Comparison of ENCODE assay signal across 9 mouse cellular contexts in genomic region chr2:73003751-73004717, GRCm38 (mm10). TPM values are rescaled to one million over a fixed set of nuclear protein-coding genes. Genes with fewer than 3 reads are reported as not detected.
DNase-seq lines count a peak whose midpoint lies in the region; ATAC-seq and TF ChIP-seq lines count a peak whose summit lies in the region.
"Had no signal": no experiment of that assay in that cellular context is flagged by ENCODE, and none has a peak within 500 bp of the region (broad histone marks: within the 10 kb centered on the region; RNA-seq: fewer than 3 reads in every experiment).

No protein-coding gene starts in this region.

- 28% methylated on average over 24 of the region's 24 CpGs for WGBS in forebrain, postnatal 0 days
- WGBS in hindbrain, embryonic 10.5 days, result 44% methylated on average over 24 of the region's 24 CpGs

- peak overlapping the region; percentile 13 to 21; a peak in 3 of 4 replicates for H3K4me3 ChIP-seq in ES-E14 (ENCODE audit: insufficient read depth in 1 of 2, low read depth in 1 of 2, low read length in 2 of 2, poor library complexity in 1 of 2, severe bottlenecking in 1 of 2)
- no peak overlapping the region for H3K4me3 ChIP-seq in forebrain, postnatal 0 days (ENCODE audit: low read depth, low read length)
- H3K4me3 ChIP-seq in hindbrain, embryonic 10.5 days, result peak overlapping the region; percentile 22

- in situ Hi-C loops in ES-E14 (cut with MboI; ENCODE audit: low sequenced_read_pairs in 2 of 2, unreplicated experiment in 2 of 2), result no loop called here

- peaks cover 3 to 16% of the 10 kb centered on the region in 2 experiments; a peak in 2 of 4 replicates for H3K4me1 ChIP-seq in ES-E14 (ENCODE audit: control insufficient read depth in 2 of 2, insufficient read depth in 2 of 2, low read length in 2 of 2, poor library complexity in 1 of 2)
- H3K4me1 ChIP-seq in forebrain, postnatal 0 days (ENCODE audit: insufficient read depth), result 0 out of 2 replicates have a peak, but pooled peaks cover 3% of the 10 kb centered on the region
- peaks cover 26% of the 10 kb centered on the region for H3K4me1 ChIP-seq in hindbrain, embryonic 10.5 days (replicated peaks)

- H3K27ac ChIP-seq in ES-E14 (ENCODE audit: insufficient read depth, low read depth, low read length, poor library complexity, severe bottlenecking), result peak overlapping the region; percentile 2; the same call in 1 of the 2 replicates
- peak overlapping the region; percentile 52 for H3K27ac ChIP-seq in forebrain, postnatal 0 days (ENCODE audit: low read depth, low read length)
- peak overlapping the region; percentile 77 for H3K27ac ChIP-seq in hindbrain, embryonic 10.5 days

- ATAC-seq in forebrain, postnatal 0 days, result peak; percentile 93

- H3K36me3 ChIP-seq in ES-E14 (ENCODE audit: control insufficient read depth, insufficient read depth, low read length, poor library complexity, severe bottlenecking), result no peaks in the 10 kb centered on the region
- H3K36me3 ChIP-seq in forebrain, postnatal 0 days (ENCODE audit: insufficient read depth), result no peaks in the 10 kb centered on the region
- H3K36me3 ChIP-seq in hindbrain, embryonic 10.5 days, result no peaks in the 10 kb centered on the region

- TF ChIP-seq CTCF in forebrain, postnatal 0 days (IDR thresholded peaks at IDR 0.05; ENCODE audit: low read depth), result no peak

- H3K27me3 ChIP-seq in forebrain, postnatal 0 days (ENCODE audit: insufficient read depth, low read length), result no peaks in the 10 kb centered on the region
- no peaks in the 10 kb centered on the region for H3K27me3 ChIP-seq in hindbrain, embryonic 10.5 days (ENCODE audit: insufficient read depth, poor library complexity, severe bottlenecking)

- peak overlapping the region; percentile 32 for H3K4me2 ChIP-seq in forebrain, postnatal 0 days (ENCODE audit: low read depth)

- DNase-seq in ES-E14 (ENCODE audit: low read depth, low spot score), result no peak
- DNase-seq in brain, adult 2 months (ENCODE audit: low read depth, low spot score), result peak; percentile 72
- peak; percentile 63 for DNase-seq in forebrain, postnatal 0 days
- peak; percentile 56 for DNase-seq in hindbrain, embryonic 10.5 days (ENCODE audit: low spot score)
- DNase-seq in layer of hippocampus, postnatal 14 days (ENCODE audit: low spot score in 2 of 2), result peak; percentile 32 to 58
- DNase-seq in lung, postnatal 4 days, result peak; percentile 84 to 92
- peak; percentile 45 for DNase-seq in retina, postnatal 7 days (ENCODE audit: low read depth, low spot score)
- peak; percentile 75 for DNase-seq in urinary bladder, postnatal 25 days (ENCODE audit: low spot score)

- no peaks in the 10 kb centered on the region for H3K9me3 ChIP-seq in ES-E14 (ENCODE audit: control insufficient read depth, insufficient read depth, low read depth, low read length)
- H3K9me3 ChIP-seq in forebrain, postnatal 0 days (ENCODE audit: low read length), result no peaks in the 10 kb centered on the region
- no peaks in the 10 kb centered on the region for H3K9me3 ChIP-seq in hindbrain, embryonic 10.5 days

- H3K9ac ChIP-seq in ES-E14 (ENCODE audit: insufficient read depth, low read depth, low read length, poor library complexity, severe bottlenecking), result peak overlapping the region; percentile 51; the same call in 1 of the 2 replicates
- no peak overlapping the region for H3K9ac ChIP-seq in forebrain, postnatal 0 days

TF ChIP-seq in ES-E14, 5 proteins besides CTCF, POLR2A, EP300 and RAD21:
- TF ChIP-seq HCFC1 (IDR thresholded peaks at IDR 0.05; ENCODE audit: borderline replicate concordance, insufficient read depth, low read length) (no peak), CHD2 (IDR thresholded peaks at IDR 0.05; ENCODE audit: low read depth, low read length) (no peak), MAFK (IDR thresholded peaks at IDR 0.05; ENCODE audit: insufficient read depth, low read depth, low read length) (no peak), ZNF384 (IDR thresholded peaks at IDR 0.05; ENCODE audit: low read depth, low read length) (no peak), ZC3H11A (IDR thresholded peaks at IDR 0.05; ENCODE audit: borderline replicate concordance, low read depth, low read length) (no peak)

RNA-seq across cellular contexts. Expression of gene Gm11084, which starts 17.5 kb away (rescaled TPM):
- total RNA-seq in ES-E14 (2012; rRNA removed), result not detected in 2 replicates
- not detected in 2 replicates for total RNA-seq in forebrain, postnatal 0 days (2014; rRNA removed)
- not detected in 2 replicates for polyA plus RNA-seq in forebrain, postnatal 0 days (2015; fragmentation: Nextera tagmentation; extraction: Ambion mirVana)
- not detected in 2 replicates for polyA plus RNA-seq in hindbrain, embryonic 10.5 days (2016; fragmentation: Nextera tagmentation; extraction: Ambion mirVana)
- not detected for total RNA-seq in layer of hippocampus, postnatal 14 days (2021)
- total RNA-seq: layer of hippocampus, postnatal 25 days had no signal

RNA-seq across cellular contexts. Expression of gene Sp3, which starts 23.8 kb away (rescaled TPM):
- 52.8 and 60.6 TPM in 2 replicates for total RNA-seq in ES-E14 (2012; rRNA removed)
- total RNA-seq in forebrain, postnatal 0 days (2014; rRNA removed), result 82.3 and 115 TPM in 2 replicates
- polyA plus RNA-seq in forebrain, postnatal 0 days (2015; fragmentation: Nextera tagmentation; extraction: Ambion mirVana), result 19.1 and 26.5 TPM in 2 replicates
- polyA plus RNA-seq in hindbrain, embryonic 10.5 days (2016; fragmentation: Nextera tagmentation; extraction: Ambion mirVana), result 46.6 and 51.1 TPM in 2 replicates
- total RNA-seq in layer of hippocampus, postnatal 14 days (2021), result 10 to 100 TPM; 51.1 to 58.2 TPM

Comparison
In these comparisons a context has a peak if more than half of its experiments do, and no peak if none do; other contexts are left out.
1. H3K27ac ChIP-seq: peak in every context shown above with its lines; median percentile 77 in hindbrain, embryonic 10.5 days; 52 in forebrain, postnatal 0 days; 2 in ES-E14.